Mouse (Mus musculus): ENCODE results near the gene Coq10a.

DNA sequence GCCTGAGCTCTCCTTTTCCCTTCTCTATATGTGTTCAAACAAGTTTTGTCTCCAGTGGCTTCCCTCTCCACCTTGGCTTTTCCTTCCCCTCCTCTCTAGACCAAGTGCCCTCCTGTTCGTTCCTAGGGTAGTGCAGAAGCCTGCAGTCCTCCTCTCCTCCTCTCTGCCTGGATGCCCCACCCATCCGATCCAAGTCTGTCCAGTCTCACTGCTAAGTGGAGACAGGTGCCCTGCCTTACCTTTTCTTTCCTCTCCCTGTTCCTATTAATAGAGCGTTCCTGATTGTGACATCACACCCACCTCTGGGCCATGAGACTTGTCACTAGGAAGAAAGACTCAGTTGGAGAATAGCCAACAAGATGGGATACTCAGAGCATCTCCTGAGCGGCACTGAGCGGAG is 46.1 kb upstream of the Coq10a start:
- TF ChIP-seq ZC3H11A (IDR thresholded peaks at IDR 0.05; ENCODE audit: borderline replicate concordance, low read depth, low read length): no peak
- no peak for TF ChIP-seq ZNF384 (IDR thresholded peaks at IDR 0.05; ENCODE audit: low read depth, low read length)
- TF ChIP-seq HCFC1 (IDR thresholded peaks at IDR 0.05; ENCODE audit: borderline replicate concordance, insufficient read depth, low read length): no peak
- TF ChIP-seq MAFK (IDR thresholded peaks at IDR 0.05; ENCODE audit: insufficient read depth, low read depth, low read length): no peak
